Mouse (Mus musculus) olfactory bulb, adult 2 months (tissue): ENCODE measurements around the gene Akap13. TPM values are rescaled to one million over a fixed set of nuclear protein-coding genes. Genes with fewer than 3 reads are reported as not detected.

ENCODE experiments used
- H3K27ac ChIP-seq: fragments of 200-500 bp; 2 replicates; pipeline ENCODE4 v1.5.1; 2012; ENCODE audit warnings: low read depth, low read length; ENCODE audit not compliant: insufficient read depth
- H3K4me1 ChIP-seq: fragments of 200-500 bp; 2 replicates; pipeline ENCODE4 v1.6.1; 2012; ENCODE audit warnings: low read length; ENCODE audit not compliant: control insufficient read depth, insufficient read depth
- H3K4me3 ChIP-seq: fragments of 200-500 bp; 2 replicates; pipeline ENCODE4 v1.5.1; 2012; ENCODE audit warnings: mild to moderate bottlenecking, low read depth, low read length, moderate library complexity; ENCODE audit not compliant: insufficient read depth
- CTCF ChIP-seq: fragments of 200-500 bp; IDR thresholded peaks from 2 replicates; pipeline ENCODE4 v1.5.1; 2012; ENCODE audit warnings: low read depth, mild to moderate bottlenecking, low read length, moderate library complexity; ENCODE audit not compliant: insufficient read depth
- POLR2A ChIP-seq: fragments of 200-500 bp; IDR thresholded peaks from 2 replicates; pipeline ENCODE4 v1.6.1; 2012; ENCODE audit warnings: mild to moderate bottlenecking, low read depth, low read length, moderate library complexity; ENCODE audit not compliant: insufficient read depth
- WGBS: fragments of 180-500 bp; shearing (Covaris S2); methylation state at CpG from one replicate; pipeline ENCODE4 v1.1.7; 2018; 5-methylcytosine and 5-hydroxymethylcytosine counted together
- polyA plus RNA-seq: library from polyadenylated mRNA; stranded (reverse); fragments of >200 nt; gene quantifications from 2 replicates; pipeline ENCODE4 v1.2.4, GENCODE M21; 2012; ENCODE audit warnings: low replicate concordance; ENCODE audit not compliant: missing spikeins, insufficient read depth, insufficient read length

Akap13 gene
- polyA plus RNA-seq, 1 experiment: 67.2 TPM

- H3K4me3 ChIP-seq: no peak overlapping the region
- H3K4me1 ChIP-seq: no peaks in the 10 kb centered on the region
- TF ChIP-seq POLR2A (no peak), CTCF (no peak)
- H3K27ac ChIP-seq: no peak overlapping the region
- 100% methylated on average over 1 of the region's 1 CpGs for WGBS
Observed at GRCm38 (mm10) chr7:75474064-75474463, 18.7 kb downstream of the Akap13 start.

- Histone ChIP-seq H3K27ac (no peak overlapping the region), H3K4me3 (no peak overlapping the region), H3K4me1 (no peaks in the 10 kb centered on the region)
- TF ChIP-seq CTCF (no peak), POLR2A (no peak)
Observed at GRCm38 (mm10) chr7:75474564-75475150, 19.3 kb downstream of the Akap13 start.

DNA sequence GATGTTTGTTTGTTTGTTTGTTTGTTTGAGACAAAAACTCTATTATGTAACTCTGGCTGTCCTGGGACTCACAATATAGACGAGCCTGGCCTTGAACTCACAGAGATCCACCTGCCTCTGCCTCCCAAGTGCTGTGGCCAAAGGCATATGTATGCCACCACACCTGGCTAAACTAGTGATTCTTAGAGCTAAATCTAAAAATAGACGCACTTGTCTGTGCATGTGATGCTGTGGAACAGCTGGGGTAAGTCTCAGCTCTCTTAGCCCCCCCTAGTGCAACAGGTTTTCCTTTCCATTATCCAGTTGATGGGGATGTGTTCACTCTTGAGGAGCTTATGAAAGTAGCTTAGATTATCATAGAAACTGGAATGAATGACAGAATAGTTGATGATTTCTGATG is 22.7 kb downstream of the Akap13 start:
- WGBS: 96% methylated on average over 2 of the region's 2 CpGs
- no peak overlapping the region for H3K27ac ChIP-seq
- no peak for TF ChIP-seq POLR2A
- no peak for TF ChIP-seq CTCF

GRCm38 (mm10) chr7:75480721-75481426 is 25.5 kb downstream of the Akap13 start:
- no peak overlapping the region for H3K4me3 ChIP-seq
- H3K4me1 ChIP-seq: no peaks in the 10 kb centered on the region
- 94% methylated on average over 6 of the region's 6 CpGs for WGBS
- H3K27ac ChIP-seq: no peak overlapping the region
- TF ChIP-seq POLR2A (no peak), CTCF (no peak)

More for the DNA sequence above, 22.7 kb downstream of the Akap13 start:
- H3K4me1 ChIP-seq: no peaks in the 10 kb centered on the region
- no peak overlapping the region for H3K4me3 ChIP-seq

DNA sequence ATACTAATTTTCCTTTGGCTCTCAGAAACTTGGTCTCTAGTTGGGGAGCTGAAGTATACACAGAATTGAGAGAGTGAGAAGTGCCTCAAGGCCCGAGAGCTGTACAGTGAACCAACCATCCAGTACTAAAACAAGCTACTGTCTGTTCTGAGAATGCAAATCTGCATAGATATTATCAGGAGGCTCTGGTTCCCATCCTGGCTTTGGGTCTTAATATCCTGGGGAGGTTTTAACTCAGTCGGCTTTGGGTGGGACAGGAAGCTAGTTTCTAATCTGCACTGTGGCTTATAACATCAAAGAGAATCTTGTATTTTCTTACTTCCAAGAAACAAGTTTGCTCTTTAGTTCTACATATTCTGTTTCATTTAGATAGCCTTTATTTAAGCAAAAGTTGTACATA is 30.7 kb downstream of the Akap13 start:
- TF ChIP-seq POLR2A: no peak
- TF ChIP-seq CTCF: no peak
- 80% methylated on average over 2 of the region's 2 CpGs for WGBS
- Histone ChIP-seq H3K27ac (no peak overlapping the region), H3K4me3 (no peak overlapping the region), H3K4me1 (no peaks in the 10 kb centered on the region)

GRCm38 (mm10) chr7:75495941-75496441 is 40.7 kb downstream of the Akap13 start:
- 95% methylated on average over 3 of the region's 3 CpGs for WGBS
- TF ChIP-seq POLR2A: no peak
- Histone ChIP-seq H3K4me3 (no peak overlapping the region), H3K4me1 (no peaks in the 10 kb centered on the region), H3K27ac (no peak overlapping the region)

DNA sequence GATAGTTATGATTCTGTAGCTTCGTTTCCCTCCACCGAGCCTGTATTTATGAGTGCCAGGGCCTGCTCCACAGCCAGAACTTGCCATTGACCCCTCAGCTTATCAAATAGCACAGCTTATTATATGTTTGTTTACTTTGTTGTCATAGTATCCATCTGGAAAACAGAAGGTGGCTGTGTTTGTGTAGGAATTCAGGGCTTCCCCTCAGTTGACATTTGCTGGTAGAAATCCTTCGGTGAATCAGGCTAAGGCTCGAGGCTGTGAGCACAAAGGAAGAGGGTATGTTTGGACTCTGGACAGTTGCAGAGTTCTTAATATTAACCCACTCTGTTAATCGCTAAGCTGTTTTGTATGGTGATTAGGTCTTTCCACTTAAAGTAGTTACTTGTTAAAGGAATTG is 43.3 kb downstream of the Akap13 start:
- H3K4me1 ChIP-seq: no peaks in the 10 kb centered on the region
- H3K27ac ChIP-seq: no peak overlapping the region
- no peak for TF ChIP-seq POLR2A
- no peak for TF ChIP-seq CTCF
- WGBS: 66% methylated on average over 5 of the region's 5 CpGs
- no peak overlapping the region for H3K4me3 ChIP-seq

GRCm38 (mm10) chr7:75499271-75499670 is 43.9 kb downstream of the Akap13 start:
- WGBS: 88% methylated on average over 7 of the region's 7 CpGs
- Histone ChIP-seq H3K4me3 (no peak overlapping the region), H3K4me1 (no peaks in the 10 kb centered on the region), H3K27ac (no peak overlapping the region)
- no peak for TF ChIP-seq CTCF
- TF ChIP-seq POLR2A: no peak

GRCm38 (mm10) chr7:75500164-75500563 is 44.8 kb downstream of the Akap13 start:
- Histone ChIP-seq H3K4me1 (no peaks in the 10 kb centered on the region), H3K4me3 (no peak overlapping the region), H3K27ac (no peak overlapping the region)
- TF ChIP-seq POLR2A (no peak), CTCF (no peak)
- 94% methylated on average over 4 of the region's 4 CpGs for WGBS
